Mouse (Mus musculus): ENCODE results near the gene Lingo1.

DNA sequence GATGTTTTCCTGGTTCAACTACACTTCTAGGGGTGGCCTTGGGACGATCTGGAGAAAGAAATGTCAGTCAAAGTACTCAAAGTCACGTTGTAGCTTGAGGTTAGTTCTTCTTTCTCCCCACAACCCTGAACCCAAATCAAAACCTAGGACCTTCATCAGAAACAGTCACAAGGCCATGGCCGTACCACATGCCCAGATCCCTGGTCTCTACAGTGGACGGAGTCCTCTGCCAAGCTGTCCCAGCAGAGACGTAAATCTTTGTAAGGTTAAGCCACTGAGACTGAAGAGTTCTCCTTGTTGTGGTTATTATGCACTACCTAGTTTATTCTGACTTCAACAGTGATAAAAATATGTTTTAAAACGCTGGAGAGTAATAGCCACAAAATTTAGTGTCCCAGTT is 32.6 kb upstream of the Lingo1 start:
- TF ChIP-seq EP300 (IDR thresholded peaks at IDR 0.05; ENCODE audit: low read depth), result no peak
- TF ChIP-seq CTCF (IDR thresholded peaks at IDR 0.05; ENCODE audit: low read depth), result no peak

Measured in liver, postnatal 0 days (tissue).